Mouse (Mus musculus) embryonic facial prominence, embryonic 13.5 days (tissue): Measurements from ENCODE around the gene Dync1li2. TPM values are rescaled to one million over a fixed set of nuclear protein-coding genes. Genes with fewer than 3 reads are reported as not detected.

Experiments
- ATAC-seq: fragments of 200-750 bp; cut with Nextera tagmentation; 2 replicates; pipeline ENCODE4 v1.8.0; 2017; ENCODE audit warnings: low read depth; ENCODE audit not compliant: insufficient number of reproducible peaks, insufficient read depth, low FRiP score, low TSS enrichment
- H3K27ac ChIP-seq: fragments of 300-500 bp; sonication (generic); 2 replicates; pipeline ENCODE4 v1.5.1; 2015; ENCODE audit warnings: moderate library complexity, mild to moderate bottlenecking, inconsistent platforms
- H3K27me3 ChIP-seq: fragments of 300-500 bp; sonication (generic); 2 replicates; pipeline ENCODE4 v1.6.1; 2015; ENCODE audit warnings: mild to moderate bottlenecking, inconsistent platforms
- H3K36me3 ChIP-seq: fragments of 300-500 bp; sonication (generic); 2 replicates; pipeline ENCODE4 v1.6.1; 2015; ENCODE audit warnings: mild to moderate bottlenecking, inconsistent platforms
- H3K4me1 ChIP-seq: fragments of 300-500 bp; sonication (generic); 2 replicates; pipeline ENCODE4 v1.6.1; 2015; ENCODE audit warnings: inconsistent platforms
- H3K4me2 ChIP-seq: fragments of 300-500 bp; sonication (generic); 2 replicates; pipeline ENCODE4 v1.6.1; 2015; ENCODE audit warnings: moderate library complexity, mild to moderate bottlenecking, inconsistent platforms
- H3K4me3 ChIP-seq: fragments of 300-500 bp; sonication (generic); 2 replicates; pipeline ENCODE4 v1.5.1; 2015; ENCODE audit warnings: mild to moderate bottlenecking, inconsistent platforms
- H3K9ac ChIP-seq: fragments of 300-500 bp; sonication (generic); 2 replicates; pipeline ENCODE4 v1.6.1; 2015; ENCODE audit warnings: mild to moderate bottlenecking, inconsistent platforms
- H3K9me3 ChIP-seq: fragments of 300-500 bp; sonication (generic); 2 replicates; pipeline ENCODE4 v1.6.1; 2016; ENCODE audit warnings: inconsistent platforms
- WGBS: fragments of 180-500 bp; shearing (Covaris S2); methylation state at CpG from one replicate; pipeline ENCODE4 v1.1.7; 2015; ENCODE audit warnings: mixed read lengths; 5-methylcytosine and 5-hydroxymethylcytosine counted together
- polyA plus RNA-seq: library from polyadenylated mRNA; unstranded; fragments of >200 nt; fragmentation: Nextera tagmentation; extraction: Ambion mirVana; gene quantifications from 2 replicates; pipeline ENCODE4 v1.2.1, GENCODE M21; 2015

Gene Dync1li2
- polyA plus RNA-seq, 1 experiment from 2014 or later, result 73.0 TPM

- Histone ChIP-seq H3K4me1 (peaks cover 36% of the 10 kb centered on the region), H3K27me3 (no peaks in the 10 kb centered on the region), H3K9me3 (no peaks in the 10 kb centered on the region), H3K4me3 (no peak overlapping the region), H3K27ac (peak overlapping the region; percentile 79), H3K36me3 (no peaks in the 10 kb centered on the region), H3K4me2 (peak overlapping the region; percentile 22; the same call in 1 of the 2 replicates), H3K9ac (peak overlapping the region; percentile 37; the same call in 1 of the 2 replicates)
- no peak for ATAC-seq
- 35% methylated on average over 11 of the region's 11 CpGs for WGBS
Measured at GRCm38 (mm10) chr8:104376669-104377068, 66.2 kb downstream of the Dync1li2 start.

DNA sequence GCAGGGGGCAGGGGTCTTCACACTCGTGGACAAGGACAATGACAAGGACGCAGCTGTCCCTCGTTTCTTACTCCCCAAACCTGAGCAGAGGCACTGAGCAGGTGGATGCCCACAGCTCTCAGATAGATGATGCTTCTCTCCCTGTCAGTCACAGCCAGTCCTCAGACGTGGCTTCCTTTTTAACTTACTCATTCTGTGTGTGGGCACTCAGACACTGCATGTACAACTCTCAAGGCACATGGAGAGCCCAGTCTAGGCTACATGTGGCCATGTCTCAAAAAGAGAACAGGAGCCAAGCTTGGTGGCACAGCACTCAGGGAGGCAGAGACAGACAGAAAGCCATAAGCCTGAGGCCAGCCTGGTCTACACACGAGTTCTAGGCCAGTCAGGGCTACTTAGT, 66.9 kb downstream of the Dync1li2 start:
- no peaks in the 10 kb centered on the region for H3K27me3 ChIP-seq
- H3K4me2 ChIP-seq, result no peak overlapping the region
- no peak overlapping the region for H3K4me3 ChIP-seq
- H3K4me1 ChIP-seq, result peaks cover 29% of the 10 kb centered on the region
- 64% methylated on average over 5 of the region's 5 CpGs for WGBS
- H3K9me3 ChIP-seq, result no peaks in the 10 kb centered on the region
- 0 out of 2 replicates have a peak, but pooled peaks cover 3% of the 10 kb centered on the region for H3K36me3 ChIP-seq
- no peak for ATAC-seq
- 0 out of 2 replicates have a peak overlapping the region, but pooled peaks have one; percentile 48 for H3K27ac ChIP-seq
- H3K9ac ChIP-seq, result no peak overlapping the region

DNA sequence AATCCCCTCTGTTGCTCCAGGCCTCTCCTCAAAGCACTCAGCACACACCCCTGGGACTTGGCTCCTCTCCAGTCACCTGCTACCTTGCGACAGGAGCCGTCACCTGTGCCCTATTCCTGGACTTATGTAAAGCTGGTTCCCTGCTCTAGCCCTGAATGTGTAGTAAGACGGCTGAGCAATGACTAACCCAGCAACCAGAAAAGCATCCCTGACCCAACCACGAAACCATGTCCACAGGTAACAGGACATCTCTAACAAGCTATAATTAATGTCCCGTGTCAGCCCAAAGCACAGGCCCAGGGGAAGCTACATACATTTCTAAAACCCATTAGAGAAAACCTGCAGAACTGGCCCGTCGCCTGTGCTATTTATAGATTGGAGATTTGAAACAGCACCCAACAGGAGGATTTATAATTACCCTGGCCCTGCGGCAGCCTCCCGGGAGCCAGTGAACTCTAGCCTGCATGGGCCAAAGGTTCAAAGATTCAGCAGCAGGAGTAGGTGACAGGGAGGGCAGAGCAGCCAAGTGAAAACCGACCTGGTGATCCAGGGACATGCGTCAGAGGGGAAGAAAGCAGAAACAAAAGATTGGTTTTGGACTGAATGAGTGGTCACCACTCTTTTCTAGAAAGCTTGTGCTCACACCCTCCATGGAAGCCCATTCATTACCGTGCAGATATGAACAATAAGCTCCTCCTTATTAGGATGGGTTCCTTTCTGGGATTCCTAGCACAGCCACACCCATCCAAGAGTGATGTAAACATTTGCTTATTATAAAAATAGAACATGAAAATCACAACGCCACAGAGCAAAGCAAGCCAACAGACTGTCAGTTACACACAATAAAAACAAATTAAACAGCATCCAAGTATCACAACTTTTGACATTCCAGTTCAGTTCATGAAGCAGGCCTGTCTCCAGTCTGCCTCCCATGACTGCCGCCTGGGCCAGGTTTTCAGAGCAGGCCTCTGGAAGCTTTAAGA, 67.7 kb downstream of the Dync1li2 start:
- Histone ChIP-seq H3K4me1 (peaks cover 24% of the 10 kb centered on the region), H3K9ac (no peak overlapping the region), H3K36me3 (0 out of 2 replicates have a peak, but pooled peaks cover 3% of the 10 kb centered on the region), H3K4me3 (no peak overlapping the region), H3K9me3 (no peaks in the 10 kb centered on the region), H3K27me3 (no peaks in the 10 kb centered on the region), H3K27ac (peak overlapping the region; percentile 60), H3K4me2 (no peak overlapping the region)
- 48% methylated on average over 14 of the region's 14 CpGs for WGBS
- ATAC-seq, result no peak; the same call in 1 of the 2 replicates

- H3K4me2 ChIP-seq, result no peak overlapping the region
- H3K4me3 ChIP-seq, result no peak overlapping the region
- H3K9me3 ChIP-seq, result no peaks in the 10 kb centered on the region
- H3K4me1 ChIP-seq, result peaks cover 32% of the 10 kb centered on the region
- 66% methylated on average over 11 of the region's 11 CpGs for WGBS
- ATAC-seq, result no peak
- H3K36me3 ChIP-seq, result 0 out of 2 replicates have a peak, but pooled peaks cover 3% of the 10 kb centered on the region
- H3K27me3 ChIP-seq, result no peaks in the 10 kb centered on the region; the same call in 1 of the 2 replicates
- H3K27ac ChIP-seq, result no peak overlapping the region
- no peak overlapping the region for H3K9ac ChIP-seq
Measured at GRCm38 (mm10) chr8:104374269-104374668, 68.6 kb downstream of the Dync1li2 start.

DNA sequence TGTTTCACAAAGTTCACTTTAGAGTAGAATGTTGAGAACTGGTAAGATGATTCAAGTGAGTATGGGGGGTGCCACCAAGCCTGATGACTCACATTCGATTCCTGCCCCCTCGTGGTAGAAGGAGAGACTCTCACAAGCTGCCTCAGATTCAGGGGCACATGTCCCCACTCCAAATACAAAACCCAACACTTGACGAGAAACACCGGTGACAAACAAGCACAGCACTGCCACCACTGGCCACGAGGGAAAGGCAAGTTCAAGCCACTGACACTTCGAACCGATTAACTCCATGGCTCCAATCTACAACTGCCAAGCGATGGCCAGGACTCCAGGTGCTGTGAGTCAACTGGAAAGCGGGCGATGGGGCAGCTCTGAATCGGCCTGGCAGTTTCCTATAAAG, 69.1 kb downstream of the Dync1li2 start:
- no peaks in the 10 kb centered on the region; the same call in 1 of the 2 replicates for H3K27me3 ChIP-seq
- H3K27ac ChIP-seq, result no peak overlapping the region
- H3K36me3 ChIP-seq, result 0 out of 2 replicates have a peak, but pooled peaks cover 3% of the 10 kb centered on the region
- peaks cover 32% of the 10 kb centered on the region for H3K4me1 ChIP-seq
- no peak overlapping the region for H3K4me3 ChIP-seq
- no peaks in the 10 kb centered on the region for H3K9me3 ChIP-seq
- H3K9ac ChIP-seq, result no peak overlapping the region
- no peak overlapping the region for H3K4me2 ChIP-seq
- no peak for ATAC-seq
- WGBS, result 83% methylated on average over 11 of the region's 11 CpGs

DNA sequence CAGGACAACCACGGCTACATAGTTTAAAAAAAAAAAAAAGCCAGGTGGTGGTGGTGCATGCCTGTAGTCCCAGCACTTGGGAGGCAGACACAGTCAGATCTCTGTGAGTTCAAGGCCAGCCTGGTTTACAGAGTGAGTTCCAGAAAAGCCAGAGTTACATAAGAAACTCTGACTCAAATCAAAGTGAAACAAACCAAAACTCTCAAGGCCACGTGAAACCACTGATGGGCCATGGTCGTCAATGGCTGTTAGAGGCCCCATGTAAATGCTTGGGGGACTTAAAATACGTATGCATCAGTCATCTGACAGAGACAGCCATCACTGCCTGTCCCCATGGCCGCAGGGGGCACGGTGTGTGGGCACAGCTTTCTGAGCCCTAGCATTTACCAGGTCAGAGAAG, 71.7 kb downstream of the Dync1li2 start:
- Histone ChIP-seq H3K27ac (no peak overlapping the region), H3K36me3 (0 out of 2 replicates have a peak, but pooled peaks cover 3% of the 10 kb centered on the region), H3K27me3 (no peaks in the 10 kb centered on the region; the same call in 1 of the 2 replicates), H3K4me2 (no peak overlapping the region), H3K4me1 (peaks cover 40% of the 10 kb centered on the region), H3K9me3 (no peaks in the 10 kb centered on the region), H3K4me3 (no peak overlapping the region), H3K9ac (no peak overlapping the region)
- no peak for ATAC-seq
- 91% methylated on average over 6 of the region's 6 CpGs for WGBS

DNA sequence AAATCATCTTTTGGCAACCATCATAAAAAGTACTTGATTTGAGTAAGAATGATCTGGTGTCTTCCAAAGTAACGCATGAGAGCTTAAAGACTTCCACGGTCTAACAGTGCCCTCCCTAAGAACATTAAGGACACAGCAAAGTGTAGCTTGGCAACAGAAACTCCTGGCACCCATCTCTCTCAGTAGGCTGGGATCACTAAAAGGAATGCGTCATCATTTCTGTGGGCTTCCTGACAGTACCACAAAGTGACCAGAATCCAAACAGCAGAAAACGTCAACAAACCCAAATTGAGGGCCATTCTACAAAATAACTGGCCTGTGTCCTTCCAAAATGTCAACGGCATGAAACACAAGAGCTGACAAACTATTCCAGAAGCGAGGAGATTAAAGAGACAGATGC, 72.8 kb downstream of the Dync1li2 start:
- ATAC-seq, result no peak
- Histone ChIP-seq H3K27ac (no peak overlapping the region), H3K4me3 (no peak overlapping the region), H3K27me3 (no peaks in the 10 kb centered on the region; the same call in 1 of the 2 replicates), H3K36me3 (0 out of 2 replicates have a peak, but pooled peaks cover 3% of the 10 kb centered on the region), H3K9me3 (no peaks in the 10 kb centered on the region), H3K4me1 (peaks cover 30% of the 10 kb centered on the region), H3K9ac (no peak overlapping the region), H3K4me2 (no peak overlapping the region)
- WGBS, result 81% methylated on average over 6 of the region's 6 CpGs

- Histone ChIP-seq H3K4me3 (no peak overlapping the region), H3K9ac (no peak overlapping the region), H3K9me3 (no peaks in the 10 kb centered on the region), H3K4me2 (no peak overlapping the region), H3K27me3 (no peaks in the 10 kb centered on the region; the same call in 1 of the 2 replicates), H3K36me3 (0 out of 2 replicates have a peak, but pooled peaks cover 3% of the 10 kb centered on the region), H3K27ac (no peak overlapping the region), H3K4me1 (peaks cover 25% of the 10 kb centered on the region)
- 76% methylated on average over 12 of the region's 12 CpGs for WGBS
- ATAC-seq, result no peak
Measured at GRCm38 (mm10) chr8:104369591-104369990, 73.3 kb downstream of the Dync1li2 start.

Other genes starting within 250 kb of the Dync1li2 start
- gene Tk2, start 194.5 kb downstream of the Dync1li2 start, polyA plus RNA-seq, result 19.8 and 21.7 TPM in 2 replicates
- 65.1 and 69.5 TPM in 2 replicates for gene Cklf, start 192.2 kb downstream of the Dync1li2 start, polyA plus RNA-seq
- not detected in 2 replicates for gene Cmtm2a, start 149.9 kb downstream of the Dync1li2 start, polyA plus RNA-seq
- not detected in 2 replicates for gene Gm45711, start 133.0 kb downstream of the Dync1li2 start, polyA plus RNA-seq
- not detected in 2 replicates for gene Cmtm1, start 132.9 kb downstream of the Dync1li2 start, polyA plus RNA-seq
- not detected in 2 replicates for gene Gm11020, start 121.5 kb downstream of the Dync1li2 start, polyA plus RNA-seq
- gene Cmtm2b, start 120.8 kb downstream of the Dync1li2 start, polyA plus RNA-seq, result not detected in 2 replicates
- gene Cmtm3, start 103.6 kb downstream of the Dync1li2 start, polyA plus RNA-seq, result 174 and 185 TPM in 2 replicates
- gene Cmtm4, start 47.2 kb downstream of the Dync1li2 start, polyA plus RNA-seq, result 3.6 and 3.7 TPM in 2 replicates
- 0.39 and 0.51 TPM in 2 replicates for gene Terb1, start 66.9 kb upstream of the Dync1li2 start, polyA plus RNA-seq
- 111 TPM in 2 replicates for gene Nae1, start 91.6 kb upstream of the Dync1li2 start, polyA plus RNA-seq
- gene Car7, start 91.6 kb upstream of the Dync1li2 start, polyA plus RNA-seq, result 1.7 and 1.8 TPM in 2 replicates
- 11.0 and 11.7 TPM in 2 replicates for gene Pdp2, start 148.4 kb upstream of the Dync1li2 start, polyA plus RNA-seq
- gene Cdh16, start 181.3 kb upstream of the Dync1li2 start, polyA plus RNA-seq, result not detected in 2 replicates
- gene Rrad, start 188.3 kb upstream of the Dync1li2 start, polyA plus RNA-seq, result 3.4 and 6.1 TPM in 2 replicates
- gene Ciao2b, start 198.9 kb upstream of the Dync1li2 start, polyA plus RNA-seq, result 79.5 and 83.5 TPM in 2 replicates